Mouse (Mus musculus) central nervous system, embryonic 11.5 days (tissue): ENCODE data around the gene Prok2. TPM values are rescaled to one million over a fixed set of nuclear protein-coding genes. Genes with fewer than 3 reads are reported as not detected.

Experiments used
- polyA plus RNA-seq: library from polyadenylated mRNA; depleted of rRNA; stranded (reverse); fragments of >200 nt; gene quantifications from 2 replicates; pipeline ENCODE4 v1.2.3, GENCODE M21; 2012; rRNA removed

Prok2 gene
- polyA plus RNA-seq, result 0.12 TPM in 1 of 2 replicates, not detected in the other

DNA sequence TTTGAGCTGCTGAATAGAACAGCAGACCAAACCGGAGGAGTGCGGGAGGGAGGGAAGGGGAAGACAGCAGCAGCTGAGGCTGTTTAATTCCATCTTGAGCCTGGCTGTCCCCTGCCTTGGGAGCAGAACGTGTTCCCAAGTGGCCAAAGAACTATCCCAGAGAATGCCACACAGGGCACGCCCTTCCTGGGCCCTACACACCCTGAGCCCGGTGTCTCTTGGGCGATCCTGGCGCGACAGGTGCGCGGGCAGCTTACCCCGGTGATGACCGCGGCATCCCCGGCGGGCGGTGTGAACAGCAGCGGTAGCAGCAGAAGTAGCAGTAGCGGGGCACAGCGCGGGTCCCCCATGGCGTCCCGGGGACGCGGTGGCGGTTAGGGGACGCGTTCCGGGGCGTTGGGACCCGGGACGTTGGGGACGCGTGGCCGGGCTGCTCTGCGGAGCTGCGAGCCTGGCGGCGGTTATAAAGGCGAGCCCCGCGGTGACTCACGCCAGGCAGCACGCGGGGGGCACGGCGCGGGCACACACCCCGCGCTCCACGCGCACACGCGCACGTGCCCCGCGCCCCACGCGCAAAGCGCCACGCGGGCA is at the start of gene Prok2:
TSS of gene Prok2 (minus strand) at position 422 of the 591 bp plus-strand sequence.

DNA sequence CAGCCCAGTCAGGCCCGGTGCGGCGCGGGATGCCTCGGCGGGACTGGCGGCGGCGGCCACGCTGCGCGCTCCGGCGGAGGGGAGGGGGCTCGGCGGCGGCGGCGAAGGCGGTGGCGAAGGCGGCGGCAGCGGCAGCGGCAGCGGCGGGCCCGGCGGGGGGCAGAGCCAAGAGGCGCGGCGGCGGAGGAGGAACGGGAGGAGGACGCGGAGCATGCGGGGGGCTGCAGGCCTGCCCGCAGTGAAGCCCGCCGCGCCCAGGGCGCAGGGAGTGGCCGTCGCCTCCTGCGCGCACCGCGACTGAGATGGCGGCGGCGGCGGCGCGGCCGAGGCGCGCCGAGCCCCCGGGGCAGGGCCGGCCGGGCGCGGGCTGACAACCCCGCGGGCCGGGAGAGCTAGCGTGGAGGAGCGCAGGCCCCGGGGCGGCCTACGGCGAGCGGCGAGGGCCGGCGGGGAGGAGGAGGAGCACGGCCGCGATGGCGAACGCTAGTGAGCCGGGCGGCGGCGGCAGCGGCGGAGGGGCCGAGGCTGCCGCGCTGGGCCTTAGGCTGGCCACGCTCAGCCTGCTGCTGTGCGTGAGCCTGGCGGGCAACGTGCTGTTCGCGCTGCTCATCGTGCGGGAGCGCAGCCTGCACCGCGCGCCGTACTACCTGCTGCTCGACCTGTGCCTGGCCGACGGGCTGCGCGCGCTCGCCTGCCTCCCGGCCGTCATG is 33.8 kb downstream of the Prok2 start, which contains the start of gene Gpr27:
TSS of gene Gpr27 (plus strand) at position 474 of the 710 bp plus-strand sequence.

DNA sequence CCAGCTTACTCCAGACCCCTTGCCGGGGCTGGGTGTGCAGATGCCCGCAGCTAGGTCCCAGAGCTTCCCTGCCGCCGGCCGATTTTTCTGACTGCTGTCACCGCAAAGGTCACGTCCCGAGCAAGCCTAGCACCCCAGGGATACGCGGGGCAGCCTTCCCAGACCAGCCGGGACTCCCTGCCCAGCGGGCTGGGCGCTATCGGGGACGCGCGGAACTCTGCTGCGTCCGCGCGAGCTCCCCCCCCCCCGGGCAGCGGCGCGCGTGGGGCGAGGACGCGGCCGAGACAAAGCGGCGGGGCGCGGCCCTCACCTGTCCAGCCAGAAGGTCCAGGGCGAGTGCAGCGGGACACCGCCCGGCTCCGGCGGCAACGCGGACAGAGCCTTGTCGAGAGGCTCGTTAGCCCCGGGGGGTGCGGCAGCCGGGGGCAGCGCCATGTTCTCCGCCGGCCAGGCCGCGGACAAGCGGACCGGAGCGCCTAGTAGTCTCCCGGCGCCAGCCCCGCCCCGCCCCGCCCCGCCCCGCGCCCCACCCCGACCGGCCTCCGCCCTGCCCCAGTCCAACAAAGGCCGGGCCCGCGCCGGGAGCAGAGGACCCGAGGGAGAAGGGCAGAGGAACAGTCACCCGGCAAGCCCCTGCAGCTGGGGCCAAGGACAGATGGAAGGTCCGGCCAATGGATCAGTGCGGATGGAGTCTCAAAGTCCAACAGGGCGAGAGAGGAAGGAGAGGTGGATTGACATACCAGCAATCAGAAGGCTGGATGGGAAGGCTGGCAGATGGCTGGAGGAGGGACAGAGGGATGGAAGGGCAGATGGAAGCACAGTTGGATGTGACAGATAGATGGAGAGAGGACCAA is 59.6 kb downstream of the Prok2 start, which contains the start of the genes Eif4e3 and Gm20696:
TSS of gene Eif4e3 (minus strand) at position 454 of the 854 bp plus-strand sequence.
TSS of gene Gm20696 (minus strand) at position 480 of the 854 bp plus-strand sequence.

Other genes starting within 250 kb of the Prok2 start
- gene Foxp1, start 203.7 kb downstream of the Prok2 start, polyA plus RNA-seq, result 51.1 and 70.4 TPM in 2 replicates
- gene Eif4e3, start 59.6 kb downstream of the Prok2 start, polyA plus RNA-seq, result 14.6 and 14.8 TPM in 2 replicates
- gene Gm20696, start 59.6 kb downstream of the Prok2 start, polyA plus RNA-seq, result 1.9 and 2.0 TPM in 2 replicates
- 5.4 and 9.8 TPM in 2 replicates for gene Gpr27, start 33.7 kb downstream of the Prok2 start, polyA plus RNA-seq